Mouse (Mus musculus): ENCODE measurements around the gene Sncg.
"Not testable (repeated sequence)": the region's sequence is repeated elsewhere in the genome, so short reads cannot be mapped to it uniquely, and the experiment has no call there.

Sncg gene

DNA sequence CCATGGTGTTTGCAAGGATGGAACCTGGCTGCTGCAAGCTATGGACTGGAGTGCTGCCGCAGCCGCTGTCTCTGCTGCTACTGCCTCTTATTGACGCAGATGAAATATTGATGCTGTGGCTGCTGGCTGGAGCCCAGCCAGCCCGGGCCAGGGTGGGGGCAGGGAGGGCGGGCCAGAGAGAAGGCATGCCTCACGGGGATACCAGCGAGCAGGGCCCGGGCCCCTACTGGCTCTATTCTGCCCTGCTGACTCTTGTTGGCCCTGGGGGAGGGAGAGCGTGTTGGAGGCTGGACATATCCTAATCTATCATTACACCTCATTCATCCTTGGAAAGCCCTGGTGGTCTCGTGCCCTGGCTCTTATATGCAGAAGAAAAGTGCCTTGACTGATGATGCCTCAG is at the start of gene Sncg:
Gene Sncg, minus strand, starts transcription at position 213 of the 400 bp plus-strand sequence.
- DNase-seq (ENCODE audit: low read depth, low spot score), result no peak

DNA sequence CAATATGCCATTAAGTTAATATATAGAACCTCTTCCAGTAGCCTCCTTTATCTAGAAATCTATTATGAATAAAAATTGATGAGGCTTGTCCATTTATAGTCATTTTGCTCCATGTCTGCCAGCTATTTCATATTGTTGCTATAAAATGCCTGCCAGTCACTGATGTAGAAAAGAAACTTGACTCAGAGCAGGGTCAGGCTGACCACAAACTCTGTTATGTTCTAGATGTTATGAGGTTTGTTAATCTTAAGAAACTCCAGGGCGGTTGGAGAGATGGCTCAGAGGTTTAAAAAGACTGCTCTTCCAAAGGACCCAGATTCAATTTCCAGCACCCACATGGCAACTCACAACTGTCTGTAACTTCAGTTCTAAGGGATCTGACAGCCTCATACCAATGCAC is 46.5 kb upstream of the Sncg start:
- DNase-seq (ENCODE audit: low read depth, low spot score), result no peak

DNA sequence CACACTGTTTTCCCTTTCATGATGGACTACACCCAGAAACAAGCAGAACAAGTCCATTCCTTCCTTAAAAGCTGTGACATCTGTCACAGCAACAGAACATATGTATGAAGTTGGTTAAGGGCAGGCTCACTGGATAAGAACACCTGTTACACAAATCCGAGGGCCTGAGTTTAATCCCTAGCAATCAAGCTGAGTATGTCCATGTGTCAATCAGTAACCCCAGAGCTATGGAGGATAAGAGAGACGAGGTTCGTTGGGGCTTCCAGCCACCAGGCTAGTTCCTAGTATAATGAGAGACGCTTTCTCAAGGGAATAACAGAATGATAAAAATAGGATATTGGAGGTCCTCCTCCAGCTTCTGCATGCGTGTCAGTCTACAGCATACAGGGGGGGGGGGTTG is 42.9 kb upstream of the Sncg start:
- DNase-seq (ENCODE audit: low read depth, low spot score), result no peak

DNA sequence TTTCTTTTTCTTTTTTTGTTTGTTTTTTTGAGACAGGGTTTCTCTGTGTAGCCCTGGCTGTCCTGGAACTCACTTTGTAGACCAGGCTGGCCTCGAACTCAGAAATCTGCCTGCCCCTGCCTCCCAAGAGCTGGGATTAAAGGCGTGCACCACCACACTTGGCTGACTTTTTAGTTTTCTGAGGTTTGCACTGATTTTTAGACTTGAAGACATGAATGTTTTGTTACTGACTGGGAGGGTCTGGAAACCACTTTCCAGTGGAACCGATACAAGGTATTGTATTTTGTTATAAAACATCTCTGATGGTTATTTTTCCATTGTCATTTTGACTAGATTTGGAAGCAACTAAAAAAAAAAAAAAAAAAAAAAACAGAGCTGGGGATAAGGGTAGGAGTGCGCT is 42.4 kb upstream of the Sncg start:
- DNase-seq (ENCODE audit: low read depth, low spot score), result not testable (repeated sequence)

DNA sequence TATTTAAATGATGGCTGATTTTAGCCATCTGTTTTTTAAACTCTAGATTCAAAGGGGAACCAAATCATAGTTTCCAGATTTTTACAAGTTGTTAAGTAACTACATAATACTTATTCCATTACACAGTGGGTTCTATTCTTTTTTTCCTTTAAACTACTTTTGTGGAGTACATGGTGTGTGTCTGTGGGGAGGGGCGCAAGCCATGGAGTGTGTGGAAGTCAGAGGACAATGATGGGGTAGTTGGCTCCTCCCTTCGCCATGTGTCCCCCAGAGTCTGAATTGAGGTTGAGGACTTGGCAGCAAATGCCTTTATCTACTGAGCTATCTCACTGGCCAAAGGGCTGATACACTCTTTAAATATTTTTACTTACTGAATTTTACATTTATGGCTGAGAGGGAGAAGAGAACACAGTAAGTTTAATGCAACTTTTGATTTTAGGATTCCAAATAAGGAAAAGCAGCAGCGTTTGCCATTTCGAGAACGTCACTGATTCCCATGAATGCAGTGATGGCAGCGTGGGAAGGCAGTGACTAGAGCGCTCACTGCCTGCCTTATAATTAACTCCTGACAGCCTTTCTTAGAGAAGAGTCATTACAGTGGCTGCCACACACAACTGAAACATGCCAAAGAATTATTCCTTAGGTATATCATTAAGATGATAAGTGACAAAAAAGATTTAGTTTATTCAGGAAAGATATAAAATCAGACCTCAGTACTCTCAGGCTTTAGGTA is 37.7 kb upstream of the Sncg start:
- no peak for DNase-seq (ENCODE audit: low read depth, low spot score)

DNA sequence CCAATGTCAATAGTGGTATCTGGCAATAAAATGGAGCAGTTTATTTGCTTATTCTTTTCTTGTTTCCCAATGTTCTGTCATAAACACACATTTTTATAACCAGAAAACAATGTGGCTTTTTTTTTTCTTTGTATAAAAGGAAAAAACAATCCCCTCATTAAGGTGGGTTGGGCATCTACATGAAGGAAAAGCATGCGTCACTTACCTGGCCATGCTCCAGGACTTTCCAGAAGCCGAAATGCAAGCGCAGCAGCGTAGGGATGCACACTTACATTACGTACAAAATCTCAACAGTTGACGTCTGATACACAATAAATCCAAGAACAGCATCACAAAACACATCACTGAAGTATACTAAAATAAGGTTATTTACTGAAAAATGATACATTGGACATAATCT is 36.1 kb upstream of the Sncg start:
- DNase-seq (ENCODE audit: low read depth, low spot score), result no peak

DNA sequence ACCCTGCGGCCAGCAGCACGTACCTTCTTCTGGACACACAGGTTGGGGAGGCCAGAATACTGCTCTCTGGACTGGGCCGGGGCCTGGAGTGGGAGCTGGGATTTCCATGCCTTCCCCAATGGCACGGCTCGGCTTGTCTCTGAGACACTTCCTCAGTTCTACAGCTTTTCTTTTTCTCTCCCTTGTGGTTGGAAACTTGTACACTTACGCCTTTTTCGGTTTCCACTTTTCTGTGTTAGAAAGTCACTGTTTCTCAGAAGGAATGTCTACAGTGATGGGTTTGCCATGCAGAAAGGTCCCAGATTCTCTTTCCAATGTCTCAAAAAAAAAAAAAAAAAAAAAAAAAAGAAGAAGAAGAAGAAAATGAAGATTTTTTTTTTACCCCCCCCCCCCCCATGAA is 28.8 kb upstream of the Sncg start:
- DNase-seq (ENCODE audit: low read depth, low spot score), result no peak

DNA sequence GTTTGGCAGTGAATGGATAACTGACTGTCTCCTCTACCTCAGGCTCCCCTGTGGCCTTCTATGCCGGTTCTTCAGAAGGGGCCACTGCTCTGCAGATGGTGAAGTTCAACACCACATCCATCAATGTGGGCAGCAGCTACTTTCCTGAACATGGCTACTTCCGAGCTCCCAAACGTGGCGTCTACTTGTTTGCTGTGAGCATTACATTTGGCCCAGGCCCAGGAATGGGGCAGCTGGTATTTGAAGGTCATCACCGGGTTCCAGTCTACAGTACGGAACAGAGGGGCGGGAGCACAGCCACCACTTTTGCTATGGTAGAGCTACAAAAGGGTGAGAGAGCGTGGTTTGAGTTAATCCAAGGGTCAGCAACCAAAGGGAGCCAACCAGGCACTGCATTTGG is 28.3 kb upstream of the Sncg start:
- DNase-seq (ENCODE audit: low read depth, low spot score), result no peak

DNA sequence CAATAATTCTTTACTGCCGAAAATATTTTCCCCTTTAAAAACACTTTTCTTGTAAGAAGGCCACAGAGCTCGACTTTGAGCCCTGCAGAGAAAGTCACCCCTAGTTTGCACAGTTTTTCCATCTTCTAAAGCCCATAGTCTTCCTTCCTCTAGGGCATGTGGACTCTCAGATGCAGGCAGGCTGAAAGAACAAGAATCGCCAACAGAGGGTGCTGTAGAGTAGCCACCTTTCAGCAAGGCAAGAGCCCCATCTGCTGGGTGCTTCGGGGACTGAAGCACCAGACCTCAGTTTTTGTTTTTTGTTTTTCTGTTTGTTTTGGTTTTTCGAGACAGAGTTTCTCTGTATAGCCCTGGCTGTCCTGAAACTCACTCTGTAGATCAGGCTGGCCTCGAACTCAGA is 26.5 kb upstream of the Sncg start:
- peak; percentile 89 for DNase-seq (ENCODE audit: low read depth, low spot score)

DNA sequence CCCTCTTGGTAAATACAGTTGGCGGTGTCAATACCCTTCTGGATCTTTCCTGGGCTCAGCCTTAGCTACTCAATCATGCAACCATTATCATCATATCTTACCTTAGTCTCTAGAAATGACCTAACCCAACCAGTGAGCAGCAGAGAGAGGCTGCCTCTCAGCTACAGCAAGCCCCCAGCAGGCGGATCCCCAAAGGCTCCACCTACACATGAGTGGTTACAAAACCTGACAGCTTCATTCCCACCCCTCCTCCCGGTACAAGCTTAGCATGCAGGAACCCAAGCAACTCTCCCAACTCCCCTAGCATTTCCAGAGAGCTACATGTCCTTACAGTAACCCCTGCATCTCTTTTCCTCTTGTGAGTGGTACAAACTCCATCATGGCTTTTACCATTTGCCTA is 25.4 kb upstream of the Sncg start:
- DNase-seq (ENCODE audit: low read depth, low spot score), result peak; percentile 44

DNA sequence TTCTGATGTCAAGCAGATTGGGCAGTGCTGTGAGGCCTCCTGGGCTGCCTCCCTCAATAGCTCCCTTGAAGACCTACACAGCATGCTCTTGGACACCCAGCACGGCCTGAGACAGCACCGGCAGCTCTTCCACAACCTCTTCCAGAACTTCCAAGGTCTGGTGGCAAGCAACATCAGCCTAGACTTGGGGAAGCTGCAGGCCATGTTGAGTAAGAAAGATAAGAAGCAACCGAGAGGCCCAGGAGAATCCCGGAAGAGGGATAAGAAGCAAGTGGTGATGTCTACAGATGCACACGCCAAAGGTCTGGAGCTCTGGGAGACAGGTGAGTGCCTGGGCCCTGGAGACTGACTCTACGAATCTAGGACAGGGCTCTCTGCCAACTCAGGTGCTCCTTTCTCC is 24.7 kb upstream of the Sncg start:
- DNase-seq (ENCODE audit: low read depth, low spot score), result no peak

DNA sequence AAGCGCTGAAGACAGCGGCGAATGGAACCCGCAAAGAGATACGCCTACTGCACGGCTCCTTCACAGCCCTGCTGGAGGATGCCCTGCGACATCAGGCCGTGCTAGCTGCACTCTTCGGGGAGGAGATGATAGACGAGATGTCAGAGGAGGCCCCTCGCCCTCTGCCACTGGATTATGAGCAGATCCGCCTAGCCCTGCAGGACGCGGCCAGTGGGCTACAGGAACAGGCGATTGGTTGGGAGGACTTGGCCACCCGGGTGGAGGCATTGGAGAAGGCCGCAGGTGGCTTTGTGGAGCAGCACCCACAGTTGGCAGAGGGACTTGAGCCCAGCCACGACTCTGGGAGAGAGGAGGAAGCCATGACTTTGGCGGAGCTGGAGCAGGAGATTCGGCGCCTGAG is 24.3 kb upstream of the Sncg start:
- no peak for DNase-seq (ENCODE audit: low read depth, low spot score)

DNA sequence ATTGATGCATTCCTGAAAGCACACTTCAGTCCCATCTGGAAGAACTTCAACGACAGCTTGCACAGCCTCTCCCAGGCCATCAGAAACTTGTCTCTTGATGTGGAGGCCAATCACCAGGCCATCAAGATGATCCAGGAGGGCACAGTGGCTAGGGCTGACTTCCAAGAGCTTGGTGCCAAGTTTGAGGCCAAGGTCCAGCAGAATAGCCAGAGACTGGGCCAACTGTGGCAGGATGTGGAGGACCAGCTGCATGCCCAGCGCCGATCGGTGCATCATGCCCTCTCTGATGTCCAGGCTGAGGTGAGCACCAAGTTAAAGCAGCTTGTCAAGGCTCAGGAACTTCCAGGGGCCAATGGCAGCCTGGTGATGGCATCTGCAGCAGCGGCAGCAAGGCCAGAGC is 23.3 kb upstream of the Sncg start:
- DNase-seq (ENCODE audit: low read depth, low spot score), result no peak

DNA sequence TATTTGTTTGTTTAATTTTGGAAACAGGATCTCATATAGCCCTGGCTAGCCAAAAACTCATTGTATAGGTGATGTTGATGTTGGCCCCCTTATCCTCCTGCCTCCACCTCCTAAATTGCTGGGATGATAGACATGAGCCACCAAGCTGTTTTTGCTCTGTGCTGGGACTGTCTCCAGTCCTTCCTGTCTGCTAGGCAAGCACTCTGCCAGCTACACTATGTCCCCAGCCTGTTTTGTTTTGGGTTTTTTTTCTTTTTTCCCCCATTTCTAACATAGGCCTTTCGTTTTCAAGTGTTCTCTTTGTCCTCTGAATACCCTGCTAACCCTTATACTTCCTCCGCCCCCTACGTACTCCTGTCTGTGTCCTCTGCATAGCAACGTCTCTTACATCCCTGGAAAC is 18.7 kb upstream of the Sncg start:
- no peak for DNase-seq (ENCODE audit: low read depth, low spot score)

DNA sequence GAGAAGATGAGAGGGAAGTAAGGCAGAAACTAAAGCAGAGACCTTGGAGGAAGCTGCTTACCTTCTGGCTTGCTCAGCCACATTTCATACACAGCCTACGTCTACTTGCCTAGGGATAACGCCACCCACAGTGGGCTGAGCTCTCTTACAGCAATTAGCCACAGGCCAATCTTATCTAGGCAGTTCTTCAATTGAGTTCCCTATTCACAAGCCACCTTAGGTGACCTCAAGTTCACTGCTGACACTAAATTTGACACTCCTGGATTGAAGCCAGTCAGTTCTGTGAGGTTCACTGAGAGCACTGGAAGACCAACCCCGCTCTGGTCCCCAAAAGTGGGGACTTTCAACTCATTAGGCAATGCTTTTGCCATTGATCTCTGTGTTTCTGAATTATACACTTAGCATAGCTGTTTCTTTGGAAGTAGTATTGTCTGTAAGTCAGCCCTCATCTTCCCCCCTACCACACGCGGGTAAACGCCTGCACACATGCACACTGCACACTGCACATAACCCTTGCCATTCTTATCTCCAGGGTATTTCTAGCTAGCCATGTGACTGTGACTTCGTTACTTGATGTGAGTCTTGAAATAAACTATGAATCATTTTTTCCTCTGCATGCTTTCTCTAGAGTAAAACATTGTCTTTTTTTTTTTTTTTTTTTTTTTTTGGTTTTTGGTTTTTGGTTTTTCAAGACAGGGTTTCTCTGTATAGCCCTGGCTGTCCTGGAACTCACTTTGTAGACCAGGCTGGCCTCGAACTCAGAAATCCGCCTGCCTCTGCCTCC is 8.5 kb upstream of the Sncg start:
- DNase-seq (ENCODE audit: low read depth, low spot score), result no peak

DNA sequence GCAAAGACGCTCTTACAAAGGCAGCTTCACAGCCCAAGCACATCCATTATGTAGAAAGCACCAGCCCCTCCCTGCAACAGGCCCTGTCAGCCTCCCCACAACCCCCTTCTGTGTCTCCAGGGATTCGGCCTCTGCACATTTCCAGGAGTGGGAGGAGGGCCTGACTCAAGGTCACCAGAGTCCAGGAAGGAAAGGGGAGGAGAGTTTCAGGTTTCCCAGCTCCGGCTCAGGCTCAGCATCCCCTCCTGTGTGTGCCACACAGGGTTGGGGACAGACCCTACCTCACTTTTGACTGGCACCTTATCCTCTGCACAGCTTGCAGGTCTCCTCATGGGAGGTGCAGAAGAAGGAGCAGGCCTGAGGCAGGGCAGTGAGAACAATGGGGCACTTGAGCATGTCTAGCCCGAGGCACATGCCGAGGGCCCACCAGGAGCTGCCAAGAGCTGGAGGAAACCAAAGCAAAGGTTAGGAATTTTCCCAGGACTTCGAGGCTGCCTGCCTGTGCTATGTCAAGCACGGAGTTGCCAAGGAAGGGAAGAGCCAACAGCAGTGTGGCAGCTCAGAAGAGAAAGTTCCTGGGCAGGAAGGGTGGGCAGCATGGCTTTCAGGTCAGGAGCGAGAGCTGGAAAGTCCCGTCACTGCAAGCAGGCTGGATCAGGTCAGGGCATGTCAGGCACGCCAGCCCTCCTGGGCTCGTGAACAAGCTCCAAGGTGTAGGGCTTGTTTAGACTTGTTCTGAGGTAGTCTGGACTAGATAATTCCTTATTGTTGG is 4.2 kb upstream of the Sncg start:
- DNase-seq (ENCODE audit: low read depth, low spot score), result peak; percentile 93

DNA sequence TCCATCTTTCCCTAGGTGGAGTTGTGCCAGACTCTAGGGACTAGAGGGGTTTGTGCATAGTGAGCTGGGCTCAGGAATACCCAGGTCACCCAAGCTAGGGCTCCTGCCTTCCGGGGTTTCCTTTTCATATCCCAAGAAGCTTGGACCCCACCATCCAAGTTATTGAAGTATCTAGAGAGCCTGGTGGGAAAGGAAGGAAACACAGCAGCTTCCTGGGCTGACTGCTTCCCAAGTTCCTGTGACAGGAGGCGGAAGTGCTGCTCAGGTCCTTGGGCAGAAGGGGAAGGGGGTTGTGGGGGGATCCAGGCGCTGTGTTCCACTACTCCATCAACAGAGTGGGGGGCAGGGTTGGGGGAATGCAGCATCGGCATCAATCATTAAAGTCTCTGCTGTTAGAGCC is 2.5 kb upstream of the Sncg start:
- DNase-seq (ENCODE audit: low read depth, low spot score), result no peak

DNA sequence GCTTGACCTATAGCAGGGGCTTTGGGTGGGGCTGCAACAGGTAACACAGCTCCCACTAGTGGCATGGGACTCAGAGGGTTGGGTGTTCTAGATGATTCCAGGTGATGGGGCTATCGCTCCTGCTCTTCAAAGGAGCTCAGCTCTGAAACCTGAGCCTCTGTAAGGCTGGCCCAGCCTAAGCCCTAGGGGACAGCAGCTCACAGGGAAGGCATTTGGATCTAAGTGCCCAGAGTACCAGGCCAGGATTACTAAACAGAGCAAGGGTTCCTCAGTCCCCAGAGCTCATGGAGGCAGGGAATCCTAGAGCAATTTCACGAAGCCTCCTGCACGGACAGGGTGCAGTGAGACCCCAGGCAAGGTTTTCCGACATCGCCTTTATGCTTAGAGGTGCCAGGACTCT is 1.4 kb upstream of the Sncg start:
- no peak for DNase-seq (ENCODE audit: low read depth, low spot score)

DNA sequence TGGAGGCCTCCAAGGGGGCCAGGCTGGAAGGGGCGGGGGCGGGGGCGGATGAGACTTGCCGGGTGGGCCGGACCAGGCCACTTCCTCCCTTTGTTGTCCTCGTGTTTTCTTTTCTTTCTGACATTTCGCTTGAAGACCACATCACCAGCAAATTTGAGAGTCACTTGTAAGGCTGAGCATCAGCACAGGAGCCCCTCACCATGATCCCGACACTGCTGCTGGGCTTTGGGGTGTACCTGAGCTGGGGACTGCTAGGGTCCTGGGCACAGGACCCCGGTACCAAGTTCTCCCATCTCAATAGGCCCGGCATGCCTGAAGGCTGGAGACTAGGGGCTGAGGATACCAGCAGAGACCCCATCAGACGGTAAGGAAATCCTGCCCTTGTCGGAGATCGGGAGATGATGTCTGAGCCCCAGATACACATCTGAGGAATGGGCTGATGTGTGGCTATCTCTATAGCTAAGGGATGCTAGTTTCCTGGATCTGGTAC is 871 bp upstream of the Sncg start, which contains the start of gene Mmrn2:
Gene Mmrn2, plus strand, starts transcription at position 51 of the 490 bp plus-strand sequence.
- DNase-seq (ENCODE audit: low read depth, low spot score), result no peak

DNA sequence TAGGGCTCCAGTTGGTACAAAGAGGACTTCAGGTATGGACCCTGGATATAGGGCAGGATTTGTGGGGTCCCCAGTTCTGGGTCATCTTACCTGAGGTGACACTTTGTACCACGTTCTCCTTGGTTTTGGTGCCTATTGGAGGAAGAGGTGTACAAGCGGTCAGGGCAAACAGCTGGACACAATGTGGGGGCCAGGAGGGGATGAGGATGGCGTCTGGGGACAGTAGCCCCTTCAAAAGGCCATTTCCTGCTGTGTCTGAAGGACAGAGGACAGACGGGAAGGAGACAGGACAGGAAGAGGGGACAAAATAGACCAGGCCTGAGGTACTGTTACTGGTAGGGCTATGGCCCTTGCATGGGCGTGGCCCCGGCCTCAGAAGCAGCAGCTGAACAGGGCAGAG is 1.0 kb downstream of the Sncg start:
- no peak for DNase-seq (ENCODE audit: low read depth, low spot score)

DNA sequence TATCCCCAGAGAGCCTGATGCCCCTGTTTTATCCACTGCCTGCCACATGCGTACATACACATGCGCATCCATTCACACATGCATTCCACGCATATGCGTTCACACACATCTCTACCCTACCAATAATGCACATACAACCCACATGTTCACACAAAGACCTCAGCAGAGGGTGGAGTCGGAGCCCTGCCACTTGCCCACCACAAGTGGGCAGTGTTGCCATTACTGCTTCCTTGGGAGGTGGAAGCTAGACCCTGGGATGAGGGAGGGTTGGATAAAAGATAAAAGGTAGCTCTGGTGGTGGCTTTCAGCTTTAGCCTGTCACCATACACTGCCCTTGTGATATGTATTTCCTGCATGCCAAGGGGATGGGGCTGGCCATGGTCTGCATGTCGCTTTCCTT is 1.9 kb downstream of the Sncg start:
- DNase-seq (ENCODE audit: low read depth, low spot score), result peak; percentile 75

DNA sequence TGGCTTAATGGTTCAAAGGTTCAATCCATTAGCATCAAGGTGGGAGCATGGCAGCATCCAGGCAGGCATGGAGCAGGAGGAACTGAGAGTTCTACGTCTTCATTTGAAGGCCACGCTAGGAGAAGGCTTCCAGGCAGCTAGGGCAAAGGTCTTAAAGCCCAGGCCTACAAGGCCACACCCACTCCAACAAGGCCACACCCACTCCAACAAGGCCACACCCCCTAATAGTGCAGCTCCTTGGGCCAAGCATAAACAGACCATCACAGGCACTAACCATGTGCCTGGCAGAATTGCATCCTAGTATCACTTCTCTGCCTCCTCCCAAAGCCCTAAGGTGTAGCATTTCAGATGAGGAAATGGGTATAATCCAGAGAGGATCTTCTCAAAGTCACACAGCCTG is 2.8 kb downstream of the Sncg start:
- DNase-seq (ENCODE audit: low read depth, low spot score), result no peak

Measured in ES-CJ7 (cell line).